Mouse (Mus musculus) thymus, postnatal 0 days (tissue): ENCODE results near the gene Baz2a. TPM values are rescaled to one million over a fixed set of nuclear protein-coding genes. Genes with fewer than 3 reads are reported as not detected.
"Not testable (repeated sequence)": the region's sequence is repeated elsewhere in the genome, so short reads cannot be mapped to it uniquely, and the experiment has no call there.

ENCODE experiments used
- DNase-seq: peaks from one replicate; pipeline ENCODE4 v3.0.0-alpha.2; 2015; ENCODE audit warnings: low spot score
- polyA plus RNA-seq: library from polyadenylated mRNA; unstranded; fragments of >200 nt; fragmentation: Nextera tagmentation; extraction: Ambion mirVana; gene quantifications from 2 replicates; pipeline ENCODE4 v1.2.1, GENCODE M21; 2015

The Baz2a gene
- polyA plus RNA-seq, 1 experiment from 2014 or later, result 27.5 TPM

DNA sequence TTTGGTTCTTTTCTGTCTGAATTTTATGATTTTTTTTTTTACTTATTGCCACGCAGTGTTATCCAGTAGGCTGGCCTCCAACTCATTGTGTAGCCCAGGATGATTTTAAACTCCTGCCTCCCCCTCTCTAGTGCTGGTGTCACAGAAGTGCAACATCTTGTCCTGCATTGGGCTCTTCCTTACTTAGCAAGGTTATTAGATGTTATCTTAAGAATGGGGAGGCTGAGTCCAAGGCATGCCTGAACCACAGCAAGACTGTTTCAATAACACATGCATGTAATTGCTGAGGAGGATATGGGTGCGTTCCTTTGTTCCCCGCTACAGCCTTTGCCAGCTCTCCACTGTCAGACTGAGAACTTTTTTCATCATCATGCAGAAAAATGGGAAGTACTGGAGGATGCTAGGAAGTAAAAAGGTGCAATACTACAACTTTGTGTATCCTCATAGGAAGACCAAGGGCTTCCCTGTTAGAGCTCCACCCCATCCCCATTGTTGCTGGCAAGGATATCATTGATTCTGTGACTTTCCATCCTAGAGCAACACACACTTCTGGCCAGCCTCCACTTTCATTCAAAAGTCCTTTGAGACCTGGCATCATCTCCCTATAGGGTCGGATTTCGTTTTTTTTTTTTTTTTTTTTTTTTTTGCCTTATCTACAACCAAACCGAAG, 9.4 kb upstream of the Baz2a start:
- no peak for DNase-seq

DNA sequence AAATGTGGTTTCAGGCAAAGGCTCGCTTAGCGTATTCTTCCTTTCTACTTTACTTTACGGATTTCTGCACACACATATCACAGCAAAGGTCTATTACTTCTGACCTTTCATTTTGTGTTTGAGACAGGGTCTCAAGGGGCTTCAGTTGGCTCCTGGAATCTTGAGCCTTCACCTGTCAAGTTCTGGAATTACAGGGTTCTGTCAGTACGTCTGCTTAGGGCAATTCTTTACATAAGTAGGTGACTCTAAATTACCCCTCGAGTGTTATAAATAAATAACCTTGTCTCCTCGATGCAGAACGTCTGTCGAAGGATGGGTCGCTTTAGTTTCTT, 8.9 kb upstream of the Baz2a start:
- DNase-seq, result no peak

- peak; percentile 100 for DNase-seq
Measured at GRCm38 (mm10) chr10:128082880-128083421, 8.4 kb upstream of the Baz2a start, which contains the start of gene Atp5b. Gene Atp5b (plus strand): TSS chr10:128083273.

- no peak for DNase-seq
Measured at GRCm38 (mm10) chr10:128083688-128084087, 7.7 kb upstream of the Baz2a start.

- DNase-seq, result no peak
Measured at GRCm38 (mm10) chr10:128084160-128084559, 7.2 kb upstream of the Baz2a start.

DNA sequence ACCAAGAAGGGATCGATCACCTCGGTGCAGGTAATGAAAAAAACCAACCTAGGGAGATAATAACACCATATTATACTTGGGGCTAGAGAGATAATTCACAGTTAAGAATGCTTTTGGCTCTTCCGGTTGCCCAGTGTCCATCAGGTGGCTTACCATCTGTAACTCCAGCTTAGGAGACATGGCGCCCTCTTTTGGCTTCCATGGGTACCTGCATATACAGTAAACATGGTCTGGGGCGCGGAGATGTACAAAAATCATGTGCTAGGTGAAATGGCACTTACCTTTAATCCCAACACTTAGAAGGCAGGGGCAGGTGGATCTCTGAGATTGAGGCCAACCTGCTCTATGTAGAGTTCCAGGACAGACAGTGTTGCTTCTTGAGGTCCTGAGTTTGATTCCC, 5.0 kb upstream of the Baz2a start:
- peak; percentile 58 for DNase-seq

GRCm38 (mm10) chr10:128087216-128087615, 4.2 kb upstream of the Baz2a start:
- DNase-seq, result not testable (repeated sequence)

DNA sequence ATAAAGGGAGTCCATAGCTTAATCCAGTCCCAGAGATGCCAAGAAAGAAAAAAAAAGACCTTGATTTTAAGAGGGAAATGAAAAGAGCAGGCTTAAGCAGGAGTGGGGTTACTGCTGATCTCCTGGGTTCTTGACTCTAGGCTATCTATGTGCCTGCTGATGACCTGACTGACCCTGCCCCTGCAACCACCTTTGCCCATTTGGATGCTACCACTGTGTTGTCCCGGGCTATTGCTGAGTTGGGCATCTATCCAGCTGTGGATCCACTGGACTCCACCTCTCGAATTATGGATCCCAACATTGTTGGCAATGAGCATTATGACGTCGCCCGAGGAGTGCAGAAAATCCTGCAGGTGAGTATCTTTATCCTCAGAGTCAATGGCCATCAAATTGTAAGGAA, 3.2 kb upstream of the Baz2a start:
- DNase-seq, result no peak

DNA sequence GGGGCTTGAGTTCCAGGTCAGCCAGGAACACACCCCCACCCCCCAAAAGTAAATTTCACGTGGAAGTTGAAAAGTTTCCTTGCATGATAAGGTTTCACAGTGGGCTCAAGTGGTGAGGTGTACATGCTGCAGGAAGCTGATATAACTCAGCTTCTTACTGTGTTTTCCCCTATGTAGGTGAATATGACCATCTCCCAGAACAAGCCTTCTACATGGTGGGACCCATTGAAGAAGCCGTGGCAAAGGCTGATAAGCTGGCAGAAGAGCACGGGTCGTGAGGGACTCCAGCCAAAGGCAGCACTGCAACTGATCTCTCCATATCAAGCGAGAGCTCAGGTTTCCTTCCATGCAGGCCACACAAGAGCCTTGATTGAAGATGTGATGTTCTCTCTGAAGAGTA, 1.5 kb upstream of the Baz2a start:
- DNase-seq, result no peak

GRCm38 (mm10) chr10:128090651-128091563, 470 bp upstream of the Baz2a start:
- peak; percentile 94 for DNase-seq

GRCm38 (mm10) chr10:128092506-128093495, 1.4 kb downstream of the Baz2a start:
- peak; percentile 78 for DNase-seq

DNA sequence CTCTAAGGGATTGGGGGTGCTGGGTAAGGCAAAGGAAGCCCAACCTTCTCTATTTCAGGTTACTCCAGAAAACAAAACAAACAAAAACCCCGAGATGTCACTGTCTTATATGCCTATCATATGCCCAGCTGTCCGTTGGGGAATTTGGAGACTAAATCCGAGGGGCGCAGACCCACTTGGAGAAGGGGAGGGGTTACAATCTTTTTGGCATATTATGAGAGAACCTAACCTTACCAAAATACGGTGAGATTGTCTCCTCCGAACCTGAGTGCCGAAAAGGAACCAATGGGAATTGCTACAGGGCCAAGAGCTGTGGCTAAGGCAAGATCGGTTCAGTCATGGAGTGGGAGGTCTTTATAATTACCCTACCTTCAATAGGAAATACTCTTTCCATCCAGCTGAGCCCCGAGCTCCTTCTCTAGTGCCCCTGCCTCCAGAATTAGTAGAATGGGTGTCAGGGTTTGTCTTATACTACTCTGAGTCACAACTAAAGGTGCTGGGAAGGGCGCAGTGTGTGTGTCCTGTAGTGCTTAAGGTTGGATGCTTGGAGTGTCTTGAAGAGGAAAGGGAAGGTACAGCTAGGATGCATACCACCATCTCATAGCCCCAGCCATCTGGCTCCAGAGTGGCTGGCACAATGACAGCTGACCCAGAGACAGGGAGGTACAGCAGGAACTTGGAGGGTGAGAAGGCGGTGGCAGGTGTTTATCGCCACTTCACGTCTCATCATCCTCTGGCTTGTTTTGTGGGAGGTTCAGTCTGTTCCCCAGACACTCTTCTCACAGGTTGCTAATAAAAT, 2.3 kb downstream of the Baz2a start:
- peak; percentile 45 for DNase-seq

DNA sequence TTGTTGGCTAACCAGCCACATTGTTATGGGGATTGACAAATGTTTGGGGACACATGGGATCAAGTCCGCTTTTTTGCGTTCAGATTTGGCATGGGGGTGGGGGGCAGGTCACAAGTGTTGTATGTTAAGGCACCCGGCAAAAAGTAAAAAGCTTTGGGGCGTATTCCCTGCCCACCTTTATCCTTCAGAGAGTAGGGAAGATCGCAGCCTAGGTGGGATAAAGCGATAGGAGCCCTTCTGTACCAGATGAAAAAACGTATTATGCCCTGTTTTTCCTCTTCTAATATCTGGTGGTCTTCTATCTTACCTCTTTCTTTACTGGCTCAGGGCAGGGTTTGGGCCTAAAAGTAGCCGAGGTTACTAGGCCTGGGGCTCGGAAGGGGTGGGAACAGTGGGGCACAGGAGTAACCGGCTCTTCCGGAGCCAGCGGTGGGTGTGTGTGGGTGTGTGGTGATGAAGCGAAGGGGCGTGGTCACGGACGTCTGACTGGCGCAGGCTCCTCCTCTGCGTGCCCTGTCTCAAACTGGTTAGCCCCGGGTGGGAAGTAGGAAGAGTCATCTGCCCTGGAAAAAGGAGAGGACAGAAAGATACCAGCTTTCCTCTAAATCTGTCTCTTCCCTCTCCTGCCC, 3.1 kb downstream of the Baz2a start:
- peak; percentile 93 for DNase-seq

- DNase-seq, result no peak
Measured at GRCm38 (mm10) chr10:128095003-128095636, 3.7 kb downstream of the Baz2a start.

DNA sequence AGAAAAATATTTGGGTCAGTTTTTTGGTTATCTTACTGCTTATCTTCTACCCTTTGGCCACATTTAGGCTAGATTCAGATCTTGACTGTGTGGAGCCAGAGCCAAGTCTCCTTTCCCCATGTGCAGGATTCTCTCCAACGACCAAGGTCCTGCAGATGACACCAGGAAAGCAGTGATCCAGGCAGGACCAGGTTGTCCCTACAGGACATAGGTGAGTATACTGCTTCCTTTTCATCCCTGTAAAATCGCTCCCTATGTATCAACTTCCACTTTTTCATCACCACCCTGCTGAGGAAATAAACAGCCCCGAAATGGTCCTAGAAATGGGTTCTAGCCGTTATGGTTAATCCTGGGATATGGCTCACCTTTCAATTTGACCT, 4.9 kb downstream of the Baz2a start:
- DNase-seq, result no peak

DNA sequence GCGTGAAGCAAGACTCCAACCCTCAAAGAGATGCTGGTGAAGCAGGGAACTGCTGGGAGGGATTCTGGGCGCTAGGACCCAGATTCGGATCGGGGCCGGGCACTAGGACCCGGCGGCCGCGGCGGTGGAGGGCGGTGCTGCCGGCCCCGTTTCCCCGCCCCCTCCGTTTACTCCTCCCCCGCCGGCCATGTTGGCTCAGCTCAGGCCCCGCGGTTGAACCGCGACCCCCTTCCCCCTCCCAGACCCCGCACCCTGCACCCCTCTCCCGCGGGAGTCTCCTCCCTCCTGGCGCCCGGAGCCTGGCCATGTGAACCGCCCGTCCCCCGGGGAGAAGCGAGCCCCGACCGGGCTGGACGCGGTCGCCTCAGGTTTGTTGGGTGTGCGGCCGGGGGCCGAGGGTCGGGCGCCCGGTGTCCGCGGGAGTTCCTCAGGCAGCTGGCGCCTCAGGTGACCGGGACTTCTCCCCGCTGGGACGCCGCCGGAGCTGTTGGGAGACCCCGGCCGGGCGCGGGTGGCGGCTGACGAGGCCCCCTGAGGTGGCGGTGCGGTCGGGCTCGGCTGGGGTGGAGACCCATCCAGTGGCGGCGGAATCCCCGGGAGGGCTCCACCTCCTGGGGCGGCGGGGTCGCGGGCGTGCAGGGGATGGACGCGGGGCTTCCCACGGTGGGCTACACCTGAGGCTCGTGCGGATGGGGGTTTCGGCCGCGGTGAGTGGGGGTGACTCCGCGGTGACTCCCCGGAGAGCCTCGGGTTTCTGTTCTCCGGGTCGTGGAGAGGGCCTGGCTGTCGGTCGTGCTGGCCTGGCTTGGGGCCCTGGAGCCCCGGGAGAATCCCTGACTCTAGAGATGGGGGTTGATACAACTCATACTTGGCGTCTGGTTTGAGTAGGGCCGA, 5.6 kb downstream of the Baz2a start:
- peak; percentile 90 for DNase-seq

DNA sequence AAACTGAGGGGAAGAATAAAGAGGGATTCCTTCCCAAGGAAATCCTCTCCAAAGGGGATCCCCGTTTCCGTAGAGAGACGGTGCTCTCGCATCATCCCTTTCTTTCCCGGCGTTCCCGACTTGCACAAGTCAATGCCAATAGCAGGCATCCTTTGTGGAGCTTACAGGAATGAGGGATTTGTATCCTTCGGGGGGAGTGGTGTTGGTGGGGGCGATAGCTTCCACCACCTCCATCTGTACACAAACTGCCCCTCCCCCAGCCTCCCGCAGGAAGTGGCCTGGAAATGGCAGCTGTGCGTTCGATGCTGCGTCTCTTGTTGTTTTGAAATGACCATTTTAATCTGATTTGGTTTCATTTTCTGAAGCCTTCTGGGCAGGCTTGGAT, 6.2 kb downstream of the Baz2a start:
- DNase-seq, result peak; percentile 74

DNA sequence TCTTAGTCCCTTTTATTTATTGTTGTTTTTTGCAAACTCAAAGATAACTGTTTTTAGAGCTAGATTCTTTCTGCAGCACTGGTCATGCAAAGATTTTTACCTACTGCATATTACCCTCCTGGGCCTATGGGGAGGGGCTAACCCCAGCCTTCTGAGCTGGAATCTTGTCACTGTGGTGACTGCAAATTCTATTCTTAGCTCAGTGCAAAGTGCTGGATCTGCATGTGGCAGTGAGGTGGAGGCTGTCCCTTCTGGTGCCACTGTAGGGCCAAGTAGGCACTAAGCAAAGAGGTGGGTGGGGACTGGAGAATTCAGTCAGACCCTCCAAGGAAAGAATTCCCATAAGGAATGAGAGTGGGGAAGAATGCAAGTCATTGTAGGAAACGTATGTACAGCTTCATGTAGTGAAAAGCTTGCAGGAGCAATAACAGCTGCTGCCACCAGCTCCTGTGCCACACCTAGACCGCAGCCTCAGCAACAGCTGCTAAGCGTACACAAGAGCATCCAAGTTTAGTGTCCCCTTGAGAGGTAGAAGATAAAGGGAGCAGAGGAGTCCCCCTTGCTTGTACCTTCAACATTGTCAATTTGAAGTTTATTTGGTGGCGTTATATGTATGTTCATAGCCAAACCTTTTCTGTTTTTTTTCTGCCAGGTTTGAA, 18.9 kb downstream of the Baz2a start:
- DNase-seq, result no peak
